ENCODE assay signal across 10 mouse cellular contexts in genomic region chr15:77342962-77343526, GRCm38 (mm10). TPM values are rescaled to one million over a fixed set of nuclear protein-coding genes. Genes with fewer than 3 reads are reported as not detected.
DNase-seq lines count a peak whose midpoint lies in the region; ATAC-seq and TF ChIP-seq lines count a peak whose summit lies in the region.
"Had no signal": no experiment of that assay in that cellular context is flagged by ENCODE, and none has a peak within 500 bp of the region (broad histone marks: within the 10 kb centered on the region; RNA-seq: fewer than 3 reads in every experiment).

No protein-coding gene starts in this region.

- TF ChIP-seq POLR2A in cerebellum, adult 2 months (IDR thresholded peaks at IDR 0.05; ENCODE audit: borderline replicate concordance, insufficient read depth, low read length) = no peak
- TF ChIP-seq POLR2A in testis, adult 2 months (IDR thresholded peaks at IDR 0.05; ENCODE audit: control insufficient read depth, low read depth, low read length) = 0 out of 2 replicates have a peak, but pooled peaks have one; percentile 15

- H3K27ac ChIP-seq in cerebellum, adult 2 months (ENCODE audit: insufficient read depth, low read length) = no peak overlapping the region
- no peak overlapping the region for H3K27ac ChIP-seq in testis, adult 2 months (ENCODE audit: control insufficient read depth, insufficient read depth, low read depth, low read length)
- 0 out of 2 replicates have a peak overlapping the region, but pooled peaks have one; percentile 8 for H3K27ac ChIP-seq in liver, embryonic 16.5 days (ENCODE audit: low read length)

- H3K27me3 ChIP-seq in cerebellum, adult 2 months (ENCODE audit: control insufficient read depth, insufficient read depth, low read length) = no peaks in the 10 kb centered on the region
- no peaks in the 10 kb centered on the region for H3K27me3 ChIP-seq in testis, adult 2 months (ENCODE audit: control insufficient read depth, insufficient read depth, low read length)
- H3K27me3 ChIP-seq in liver, embryonic 16.5 days (ENCODE audit: control insufficient read depth, insufficient read depth, low read depth, low read length) = no peaks in the 10 kb centered on the region

- peak overlapping the region; percentile 57 for H3K4me3 ChIP-seq in cerebellum, adult 2 months (replicated peaks; ENCODE audit: insufficient read depth, low read depth, low read length)
- H3K4me3 ChIP-seq in testis, adult 2 months (ENCODE audit: control insufficient read depth, low read depth, low read length) = peak overlapping the region; percentile 33
- H3K4me3 ChIP-seq in liver, embryonic 16.5 days (ENCODE audit: low read depth, low read length) = no peak overlapping the region

- no peak for ATAC-seq in liver, embryonic 16.5 days (ENCODE audit: low read depth)
- no peak for ATAC-seq in megakaryocyte, adult 5-6 weeks (ENCODE audit: poor library complexity, severe bottlenecking)

- H3K9ac ChIP-seq in liver, embryonic 16.5 days (ENCODE audit: low read depth, low read length) = no peak overlapping the region

- WGBS in cerebellum, adult 2 months = 26% methylated on average over 18 of the region's 18 CpGs
- 10% methylated on average over 18 of the region's 18 CpGs for WGBS in liver, embryonic 16.5 days (ENCODE audit: insufficient replicate concordance)

- no peak for DNase-seq in cerebellum, adult 2 months
- no peak for DNase-seq in cerebellum, postnatal 10 days
- no peak for DNase-seq in testis, postnatal 10 days (ENCODE audit: low spot score)
- DNase-seq in yolk sac, embryonic 10.5 days (ENCODE audit: low spot score) = peak; percentile 33
- DNase-seq in urinary bladder, postnatal 4 days (ENCODE audit: low spot score in 2 of 2) = no peak

- no peaks in the 10 kb centered on the region for H3K36me3 ChIP-seq in testis, adult 2 months (ENCODE audit: control insufficient read depth, insufficient read depth, low read length)
- H3K36me3 ChIP-seq in liver, embryonic 16.5 days (ENCODE audit: control insufficient read depth, insufficient read depth) = no peaks in the 10 kb centered on the region

- no peaks in the 10 kb centered on the region for H3K9me3 ChIP-seq in liver, embryonic 16.5 days (replicated peaks; ENCODE audit: control insufficient read depth, low read length)

- H3K4me1 ChIP-seq in cerebellum, adult 2 months (ENCODE audit: control insufficient read depth, insufficient read depth, low read length) = peaks cover 11% of the 10 kb centered on the region
- peaks cover 12% of the 10 kb centered on the region for H3K4me1 ChIP-seq in testis, adult 2 months (ENCODE audit: control insufficient read depth, insufficient read depth, low read length)
- H3K4me1 ChIP-seq in liver, embryonic 16.5 days (ENCODE audit: control insufficient read depth, low read depth, low read length) = peaks cover 6% of the 10 kb centered on the region; the same call in 1 of the 2 replicates

- TF ChIP-seq CTCF in cerebellum, adult 2 months (IDR thresholded peaks at IDR 0.05; ENCODE audit: borderline replicate concordance, insufficient read depth, low read depth, low read length) = no peak
- TF ChIP-seq CTCF in testis, adult 2 months (IDR thresholded peaks at IDR 0.05; ENCODE audit: control insufficient read depth, insufficient read depth, insufficient replicate concordance, low read depth, low read length) = no peak

- H3K4me2 ChIP-seq in liver, embryonic 16.5 days (ENCODE audit: low read depth, low read length) = peak overlapping the region; percentile 18; the same call in 1 of the 2 replicates

RNA-seq across cellular contexts. Expression of gene Rbfox2, which starts 36.2 kb away (rescaled TPM):
- 177 and 188 TPM in 2 replicates for polyA plus RNA-seq in cerebellum, adult 2 months (2012; rRNA removed)
- 12.7 and 13.1 TPM in 2 replicates for polyA plus RNA-seq in testis, adult 2 months (2012; rRNA removed)
- 12.7 and 14.4 TPM in 2 replicates for polyA plus RNA-seq in liver, embryonic 16.5 days (2015; fragmentation: Nextera tagmentation; extraction: Ambion mirVana)
- total RNA-seq in megakaryocyte, adult 5-6 weeks (2015) = 0.13 TPM in 1 of 2 replicates, not detected in the other
- 0.12 and 0.51 TPM in 2 replicates for total RNA-seq in megakaryocyte, adult 5-6 weeks (2017)

RNA-seq across cellular contexts. Expression of gene Apol7a, which starts 55.9 kb away (rescaled TPM):
- 0.06 and 0.07 TPM in 2 replicates for polyA plus RNA-seq in cerebellum, adult 2 months (2012; rRNA removed)
- 0.10 TPM in 1 of 2 replicates, not detected in the other for polyA plus RNA-seq in testis, adult 2 months (2012; rRNA removed)
- 3.9 and 7.3 TPM in 2 replicates for polyA plus RNA-seq in liver, embryonic 16.5 days (2015; fragmentation: Nextera tagmentation; extraction: Ambion mirVana)
- not detected in 2 replicates for total RNA-seq in megakaryocyte, adult 5-6 weeks (2015)
- total RNA-seq in megakaryocyte, adult 5-6 weeks (2017) = not detected in 2 replicates
- total RNA-seq: megakaryocyte progenitor cell, adult 5-6 weeks had no signal
- polyA plus RNA-seq: brain, embryonic 14.5 days had no signal

Comparison
In these comparisons a context has a peak if more than half of its experiments do, and no peak if none do; other contexts are left out.
1. RNA of gene Rbfox2, which starts 36.2 kb away (polyA plus RNA-seq): 177 to 188 TPM in cerebellum, adult 2 months; 12.7 to 14.4 TPM in liver, embryonic 16.5 days and 12.7 to 13.1 TPM in testis, adult 2 months; every median in the first group is over 10 times any median in the second.